Mouse (Mus musculus): ENCODE measurements around the gene Mmd2.

DNA sequence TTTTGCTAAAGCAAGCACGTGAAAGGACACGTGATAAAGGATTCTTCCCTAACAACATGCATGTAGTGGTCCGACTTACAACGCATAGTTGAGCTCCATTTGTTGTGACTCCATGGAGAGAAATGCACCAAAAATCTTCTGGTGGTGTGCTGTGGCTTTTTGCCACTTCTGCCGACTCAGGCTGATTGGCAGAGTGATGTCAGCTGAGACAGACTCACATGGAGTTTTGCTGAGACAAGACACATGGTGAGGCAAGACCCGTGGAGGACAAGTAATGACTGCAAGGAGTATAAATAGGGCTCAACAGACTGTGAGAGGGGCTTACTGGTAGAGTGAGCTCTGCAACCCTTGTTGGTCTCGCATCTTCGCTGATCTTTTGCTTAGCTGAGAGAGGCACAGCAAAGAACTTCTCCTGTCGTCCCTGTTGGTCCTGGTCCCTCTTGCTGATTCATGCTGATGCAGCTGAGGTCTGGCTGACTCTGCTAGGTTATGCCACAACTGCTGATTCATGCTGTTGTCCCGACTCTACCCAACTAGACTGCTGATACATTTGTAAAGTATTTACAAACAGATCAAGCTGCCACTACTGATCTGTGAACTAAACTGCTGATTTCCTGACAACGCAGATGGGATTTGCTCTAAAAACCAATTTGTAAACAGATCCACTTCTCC lies 87.3 kb downstream of the Mmd2 start:
- TF ChIP-seq EP300 (IDR thresholded peaks at IDR 0.05; ENCODE audit: insufficient read depth, low read depth, low read length) (no peak), CTCF (IDR thresholded peaks at IDR 0.05; ENCODE audit: low read depth, low read length) (no peak)
